Mouse (Mus musculus) E14TG2a.4 (cell line): Measurements from ENCODE around the gene Samd8.

ENCODE experiments used
- CTCF ChIP-seq: conservative IDR thresholded peaks from 2 replicates; pipeline ENCODE4 v1.5.1; 2014; ENCODE audit warnings: low read length
- POU5F1 ChIP-seq: IDR thresholded peaks from 2 replicates; pipeline ENCODE4 v1.6.1; 2014; ENCODE audit warnings: low read length, borderline replicate concordance

DNA sequence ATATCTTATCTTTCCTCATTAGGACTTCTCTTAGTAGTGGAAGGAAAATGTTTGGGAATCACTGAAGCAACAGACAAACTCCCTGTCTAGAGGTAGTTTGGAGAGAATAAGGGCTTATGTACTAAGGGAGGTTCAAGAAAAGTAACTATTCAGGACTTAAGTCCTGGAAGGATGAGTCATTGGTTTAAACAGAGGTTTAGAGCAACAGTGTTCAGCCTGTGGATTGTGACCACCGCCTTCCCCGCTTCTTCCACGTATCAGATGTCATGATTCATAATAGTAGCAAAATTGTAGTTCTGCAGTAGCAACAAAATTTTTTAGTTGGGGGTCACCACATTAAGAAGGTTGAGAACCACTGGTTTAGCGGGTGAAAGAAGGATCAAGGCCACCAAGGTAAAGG lies 50.3 kb downstream of the Samd8 start:
- TF ChIP-seq POU5F1 (no peak), CTCF (no peak)
